Mouse (Mus musculus): ENCODE data around the gene Stat5b.

- TF ChIP-seq GATA1 (IDR thresholded peaks at IDR 0.05; ENCODE audit: low read length) (no peak), TAL1 (IDR thresholded peaks at IDR 0.05; ENCODE audit: low read length) (no peak)
Measured at GRCm38 (mm10) chr11:100754693-100755057, 95.8 kb downstream of the Stat5b start.

All from erythroblast, embryonic 14.5 days (primary cell).